In the genomic region with DNA sequence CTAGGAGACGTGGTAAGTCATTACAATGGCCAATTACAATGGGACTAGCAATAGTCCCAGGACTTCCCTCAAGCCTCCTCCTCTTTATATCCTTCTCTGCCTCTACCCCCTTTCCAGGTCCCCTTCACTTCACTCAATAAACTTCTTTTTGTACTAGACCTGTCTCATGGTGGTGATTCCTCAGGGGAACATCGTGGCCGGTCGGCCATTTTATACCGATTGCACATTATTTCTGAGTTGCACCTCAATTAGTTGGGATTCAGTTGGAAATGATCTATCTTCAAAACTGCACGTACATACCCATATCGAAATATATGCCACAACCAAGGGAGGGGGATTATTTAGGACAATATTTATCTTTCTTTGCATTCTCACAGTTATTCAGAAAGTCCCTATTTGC, we compare ENCODE assay signal across 8 mouse cellular contexts. TPM values are rescaled to one million over a fixed set of nuclear protein-coding genes. Genes with fewer than 3 reads are reported as not detected.
A peak's percentile ranks its signal among the peaks of the same experiment; 100 is the strongest.
DNase-seq lines count a peak whose midpoint lies in the region; ATAC-seq and TF ChIP-seq lines count a peak whose summit lies in the region.

No protein-coding gene starts in this region.

- intact Hi-C loops in left cerebral cortex, adult 2 months (cut with DNase I): no loop called here

- peaks cover 12% of the 10 kb centered on the region for H3K4me1 ChIP-seq in limb, embryonic 10.5 days
- H3K4me1 ChIP-seq in neural tube, embryonic 15.5 days: peaks cover 16% of the 10 kb centered on the region

- TF ChIP-seq CTCF in left cerebral cortex, adult 2 months (IDR thresholded peaks at IDR 0.05): no peak

- H3K36me3 ChIP-seq in limb, embryonic 10.5 days: peaks cover 39% of the 10 kb centered on the region
- H3K36me3 ChIP-seq in neural tube, embryonic 15.5 days: peaks cover 21% of the 10 kb centered on the region; the same call in 1 of the 2 replicates

- H3K27ac ChIP-seq in left cerebral cortex, adult 2 months: peak overlapping the region; percentile 93
- H3K27ac ChIP-seq in limb, embryonic 10.5 days: peak overlapping the region; percentile 96
- peak overlapping the region; percentile 95 for H3K27ac ChIP-seq in neural tube, embryonic 15.5 days (replicated peaks)

- DNase-seq in left cerebral cortex, adult 2 months (ENCODE audit: extremely low spot score in 1 of 2, low spot score in 2 of 2): no peak
- no peak for DNase-seq in left cerebral cortex, adult 18-20 months (ENCODE audit: low spot score in 2 of 2)
- DNase-seq in embryo, embryonic 11 days: peak; percentile 48
- peak; percentile 32 for DNase-seq in limb, embryonic 10.5 days (ENCODE audit: low spot score)
- no peak for DNase-seq in cerebellum, postnatal 4 days (ENCODE audit: low spot score in 2 of 2)
- no peak for DNase-seq in right cerebral cortex, adult 2 months (ENCODE audit: low spot score in 2 of 2)
- no peak for DNase-seq in layer of hippocampus, postnatal 36 days

- peak; percentile 35 for ATAC-seq in neural tube, embryonic 15.5 days (ENCODE audit: low FRiP score)

- peak overlapping the region; percentile 86 for H3K9ac ChIP-seq in neural tube, embryonic 15.5 days (replicated peaks)

- no peaks in the 10 kb centered on the region for H3K9me3 ChIP-seq in limb, embryonic 10.5 days (replicated peaks)
- H3K9me3 ChIP-seq in neural tube, embryonic 15.5 days (replicated peaks): no peaks in the 10 kb centered on the region

- H3K4me2 ChIP-seq in neural tube, embryonic 15.5 days: peak overlapping the region; percentile 80

- H3K4me3 ChIP-seq in left cerebral cortex, adult 2 months: peak overlapping the region; percentile 78
- H3K4me3 ChIP-seq in limb, embryonic 10.5 days: peak overlapping the region; percentile 89
- peak overlapping the region; percentile 87 for H3K4me3 ChIP-seq in neural tube, embryonic 15.5 days (replicated peaks)

- no peaks in the 10 kb centered on the region for H3K27me3 ChIP-seq in limb, embryonic 10.5 days (ENCODE audit: low read depth, poor library complexity, severe bottlenecking)
- H3K27me3 ChIP-seq in neural tube, embryonic 15.5 days (replicated peaks): no peaks in the 10 kb centered on the region

- WGBS in limb, embryonic 10.5 days: 29% methylated on average over 7 of the region's 7 CpGs
- 15% methylated on average over 7 of the region's 7 CpGs for WGBS in neural tube, embryonic 15.5 days

RNA-seq across cellular contexts. Expression of a gene that starts 8.9 kb away (rescaled TPM):
- total RNA-seq in left cerebral cortex, adult 2 months (2021): 10 to 100 TPM; 81.4 to 81.6 TPM
- 10 to 100 TPM; 74.6 to 81.6 TPM for total RNA-seq in left cerebral cortex, adult 18-20 months (2021)
- 15.1 and 18.6 TPM in 2 replicates for polyA plus RNA-seq in limb, embryonic 10.5 days (2016; fragmentation: Nextera tagmentation; extraction: Ambion mirVana)
- polyA plus RNA-seq in neural tube, embryonic 15.5 days (2015; fragmentation: Nextera tagmentation; extraction: Ambion mirVana): 18.1 and 19.0 TPM in 2 replicates
- total RNA-seq in layer of hippocampus, postnatal 36 days (2021): 10 to 100 TPM; 84.1 to 93.5 TPM

RNA-seq across cellular contexts. Expression of a gene that starts 11.3 kb away (rescaled TPM):
- 10 to 100 TPM in 1 of 2 experiments, 1 to 10 TPM in 1; 9.2 to 11.4 TPM for total RNA-seq in left cerebral cortex, adult 2 months (2021)
- 10 to 100 TPM; 11.0 to 11.7 TPM for total RNA-seq in left cerebral cortex, adult 18-20 months (2021)
- 9.2 and 12.0 TPM in 2 replicates for polyA plus RNA-seq in limb, embryonic 10.5 days (2016; fragmentation: Nextera tagmentation; extraction: Ambion mirVana)
- 6.7 and 7.1 TPM in 2 replicates for polyA plus RNA-seq in neural tube, embryonic 15.5 days (2015; fragmentation: Nextera tagmentation; extraction: Ambion mirVana)
- 10 to 100 TPM in 1 of 2 experiments, 1 to 10 TPM in 1; 9.5 to 11.6 TPM for total RNA-seq in layer of hippocampus, postnatal 36 days (2021)

RNA-seq across cellular contexts. Expression of a gene that starts 11.4 kb away (rescaled TPM):
- 10 to 100 TPM; 13.5 to 13.8 TPM for total RNA-seq in left cerebral cortex, adult 2 months (2021)
- total RNA-seq in left cerebral cortex, adult 18-20 months (2021): 10 to 100 TPM; 13.6 TPM
- 3.6 and 5.6 TPM in 2 replicates for polyA plus RNA-seq in limb, embryonic 10.5 days (2016; fragmentation: Nextera tagmentation; extraction: Ambion mirVana)
- 12.4 and 14.0 TPM in 2 replicates for polyA plus RNA-seq in neural tube, embryonic 15.5 days (2015; fragmentation: Nextera tagmentation; extraction: Ambion mirVana)
- total RNA-seq in layer of hippocampus, postnatal 36 days (2021): 10 to 100 TPM; 16.4 to 16.9 TPM

RNA-seq across cellular contexts. Expression of a gene that starts 11.5 kb away (rescaled TPM):
- total RNA-seq in left cerebral cortex, adult 2 months (2021): 10 to 100 TPM; 89.1 to 92.2 TPM
- 10 to 100 TPM; 89.6 to 97.1 TPM for total RNA-seq in left cerebral cortex, adult 18-20 months (2021)
- polyA plus RNA-seq in limb, embryonic 10.5 days (2016; fragmentation: Nextera tagmentation; extraction: Ambion mirVana): 37.6 and 46.9 TPM in 2 replicates
- 49.4 and 51.1 TPM in 2 replicates for polyA plus RNA-seq in neural tube, embryonic 15.5 days (2015; fragmentation: Nextera tagmentation; extraction: Ambion mirVana)
- total RNA-seq in layer of hippocampus, postnatal 36 days (2021): 10 to 100 TPM; 85.6 to 87.7 TPM

Comparison
In these comparisons a context has a peak if more than half of its experiments do, and no peak if none do; other contexts are left out.
1. DNase-seq: peak in embryo, embryonic 11 days (single experiment) and limb, embryonic 10.5 days (single experiment); none in left cerebral cortex, adult 2 months (0 of 2), left cerebral cortex, adult 18-20 months (0 of 2), cerebellum, postnatal 4 days (0 of 2), right cerebral cortex, adult 2 months (0 of 2) and layer of hippocampus, postnatal 36 days (0 of 2).
2. Peak in every context shown above with its lines, with median percentiles within 50 percentile points of each other: H3K27ac ChIP-seq and H3K4me3 ChIP-seq.